Mouse (Mus musculus): ENCODE measurements around the gene Elac2.

DNA sequence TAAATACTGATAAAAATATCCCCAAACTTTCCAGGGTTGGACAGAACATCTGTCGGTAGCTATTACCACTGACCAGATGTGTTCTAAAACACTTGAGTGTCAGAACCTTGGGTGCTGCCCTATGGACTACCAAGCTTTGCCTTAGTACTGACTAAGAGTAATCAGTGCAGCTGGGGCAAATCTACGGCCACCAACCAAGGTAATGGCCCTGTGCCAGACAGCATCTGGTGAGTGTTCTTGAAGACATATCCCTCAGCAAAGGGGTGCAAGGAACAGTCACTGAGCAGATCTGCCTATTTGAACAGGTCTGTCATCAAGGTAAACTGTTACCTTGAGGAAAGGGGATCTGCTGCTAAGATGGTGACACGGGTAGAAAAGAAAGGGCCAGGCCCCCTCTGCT, 26.0 kb downstream of the Elac2 start:
- TF ChIP-seq POLR2A (IDR thresholded peaks at IDR 0.05; ENCODE audit: borderline replicate concordance, extremely low read depth, insufficient read depth, insufficient read length, poor library complexity, severe bottlenecking): no peak
- TF ChIP-seq CTCF (IDR thresholded peaks at IDR 0.05; ENCODE audit: borderline replicate concordance, extremely low read depth, insufficient read depth, insufficient read length): no peak

All from brain, embryonic 14.5 days (tissue).